Mouse (Mus musculus) gastrocnemius, postnatal 4 days (tissue): Measurements from ENCODE around the gene Dnah2. TPM values are rescaled to one million over a fixed set of nuclear protein-coding genes. Genes with fewer than 3 reads are reported as not detected.
"Not testable (repeated sequence)": the region's sequence is repeated elsewhere in the genome, so short reads cannot be mapped to it uniquely, and the experiment has no call there.

ENCODE experiments used
- DNase-seq, 2 experiments: peaks; one replicate each; pipeline ENCODE4 v3.0.0; 2021 to 2022; ENCODE audit warnings: low spot score in 2 of 2, mixed read lengths in 2 of 2
- total RNA-seq, 2 experiments: library from RNA; stranded (reverse); gene quantifications; 2 replicates each; pipeline ENCODE4 v1.2.3; 2021

Dnah2 gene
- total RNA-seq, 2 experiments from 2014 or later: 0.47 to 0.93 TPM

DNA sequence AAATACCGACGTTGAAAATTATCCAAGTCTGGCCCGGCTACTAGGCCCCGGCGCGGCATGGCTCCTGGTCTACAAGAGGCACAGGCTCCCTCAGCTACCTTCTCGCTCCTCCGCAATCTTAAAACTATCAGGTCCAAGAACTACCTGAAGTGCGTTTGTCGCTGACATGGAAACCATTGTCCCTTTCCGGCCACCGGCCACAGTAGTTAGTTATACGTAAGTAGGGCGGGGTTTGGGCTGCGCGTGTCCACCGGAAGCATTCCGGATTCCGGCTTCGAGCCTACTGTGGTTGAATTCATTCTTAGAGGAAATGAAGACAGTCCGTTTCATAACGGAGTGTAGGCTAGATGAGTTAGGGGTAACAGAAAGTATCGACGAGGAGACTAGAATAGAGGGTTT lies 153.7 kb downstream of the Dnah2 start, which contains the start of the genes Naa38 and Cyb5d1:
Gene Naa38, plus strand, starts transcription at position 253 of the 399 bp plus-strand sequence.
Gene Cyb5d1, minus strand, starts transcription at position 397 of the 399 bp plus-strand sequence.
- DNase-seq: peak in 1 of 2 experiments; percentile 89

DNA sequence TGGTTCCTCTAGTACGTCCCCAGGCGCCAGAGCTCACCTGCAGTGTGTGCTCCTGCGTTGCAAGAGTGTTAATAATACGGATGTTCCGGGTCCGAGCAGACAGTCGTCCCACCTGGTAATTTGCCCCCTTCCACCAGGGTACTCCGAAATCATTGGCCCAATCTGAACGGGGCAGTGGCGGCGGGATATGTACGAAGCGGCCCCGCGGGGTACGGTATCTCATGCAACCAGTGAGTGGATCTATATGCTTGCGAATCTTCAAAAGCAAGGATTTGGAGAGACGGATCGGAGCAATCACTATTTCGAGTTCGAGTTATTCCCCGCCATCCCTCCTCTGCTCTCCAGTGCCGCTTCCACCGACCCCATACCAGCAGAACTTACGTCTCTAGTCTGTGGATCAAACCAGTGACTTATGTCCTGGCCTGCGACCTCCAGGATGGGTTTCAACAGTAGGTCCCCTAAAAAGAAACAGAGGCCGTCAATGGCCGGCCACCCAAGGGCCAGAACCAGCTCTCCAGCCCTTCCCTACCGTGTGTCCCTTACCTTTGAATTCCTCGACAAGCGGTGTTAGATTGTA lies 154.2 kb downstream of the Dnah2 start:
- DNase-seq: not testable (repeated sequence)

DNA sequence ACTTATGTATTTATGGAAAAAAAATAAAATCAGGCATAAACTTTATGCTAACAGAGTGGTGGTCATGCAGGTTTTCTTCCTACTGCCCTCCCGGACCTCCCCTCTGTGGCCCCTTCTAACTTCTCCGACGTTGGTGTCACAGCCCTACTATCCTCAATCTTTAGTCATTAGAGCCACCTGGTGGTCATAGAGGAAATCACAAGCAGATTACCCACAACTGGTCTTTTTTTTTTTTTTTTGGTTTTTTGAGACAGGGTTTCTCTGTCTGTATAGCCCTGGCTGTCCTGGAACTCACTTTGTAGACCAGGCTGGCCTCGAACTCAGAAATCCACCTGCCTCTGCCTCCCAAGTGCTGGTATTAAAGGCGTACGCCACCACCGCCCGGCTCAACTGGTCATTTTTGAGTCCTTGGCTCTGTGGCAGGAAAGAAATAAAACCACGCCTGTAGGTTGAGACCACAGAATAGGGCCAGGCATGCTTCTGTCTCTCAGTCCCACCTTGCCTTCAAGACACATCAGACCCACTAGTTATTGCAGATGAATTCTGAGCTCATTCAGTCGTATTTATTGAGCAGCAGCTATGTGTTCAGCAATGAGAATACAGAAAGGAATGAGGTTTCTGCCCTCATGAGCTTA lies 158.4 kb downstream of the Dnah2 start:
- peak in 1 of 2 experiments; percentile 76 for DNase-seq

DNA sequence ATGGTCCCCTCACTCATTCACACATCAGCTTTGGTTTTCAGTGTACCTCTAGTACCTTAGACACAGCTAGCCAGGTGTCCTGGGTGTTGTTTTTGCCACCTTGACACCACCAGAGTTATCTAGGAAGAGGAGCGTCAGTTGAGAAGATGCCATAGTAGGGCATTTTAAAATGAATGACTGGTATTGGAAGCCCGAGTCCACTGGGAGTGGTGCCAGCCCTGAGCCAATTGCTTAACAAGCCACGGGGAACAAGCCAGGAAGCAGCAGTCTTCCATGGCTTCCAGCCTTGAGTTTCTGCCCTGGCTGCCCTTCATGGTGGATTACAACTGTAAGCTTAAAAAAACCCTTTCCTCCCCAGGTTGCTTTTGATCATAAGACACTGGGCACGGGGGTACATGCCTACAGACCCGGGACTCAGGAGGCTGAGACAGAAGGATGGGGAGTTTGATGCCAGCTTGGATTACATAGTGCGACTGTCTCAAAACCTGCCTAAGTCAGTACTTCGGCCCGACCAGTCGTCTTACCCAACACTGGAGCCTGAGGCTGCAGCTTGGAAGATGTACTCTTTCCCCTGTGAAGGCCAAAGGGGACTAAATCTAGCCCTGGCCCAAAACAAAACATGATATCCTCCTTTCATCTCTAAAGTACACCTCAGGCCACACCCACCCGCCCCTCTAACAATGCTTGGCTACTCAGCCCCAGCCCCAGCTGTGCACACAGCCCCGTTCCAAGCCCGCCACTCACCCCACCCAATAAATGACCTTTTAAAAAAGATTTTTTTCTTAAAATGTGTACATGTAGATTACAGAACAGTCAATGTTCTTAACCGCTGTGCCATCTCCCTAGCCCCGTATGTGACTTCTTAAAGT lies 159.1 kb downstream of the Dnah2 start:
- DNase-seq: peak in 1 of 2 experiments; percentile 36

DNA sequence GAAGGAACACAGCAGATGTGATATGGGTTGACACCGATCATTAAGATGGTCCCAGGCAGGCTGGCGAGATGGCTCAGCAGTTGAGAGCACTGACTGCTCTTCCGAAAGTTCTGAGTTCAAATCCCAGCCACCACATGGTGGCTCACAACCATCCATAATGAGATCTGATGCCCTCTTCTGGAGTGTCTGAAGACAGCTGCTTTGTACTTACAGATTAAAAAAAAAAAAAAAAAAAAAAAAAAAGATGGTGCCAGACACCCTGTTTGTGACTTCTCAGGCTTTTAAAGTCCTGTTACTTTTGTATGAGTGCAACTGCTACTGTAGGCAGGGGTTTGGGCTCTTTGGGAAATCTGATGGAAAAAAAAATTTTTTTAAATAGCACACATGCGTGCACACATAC lies 160.2 kb downstream of the Dnah2 start:
- no peak for DNase-seq

DNA sequence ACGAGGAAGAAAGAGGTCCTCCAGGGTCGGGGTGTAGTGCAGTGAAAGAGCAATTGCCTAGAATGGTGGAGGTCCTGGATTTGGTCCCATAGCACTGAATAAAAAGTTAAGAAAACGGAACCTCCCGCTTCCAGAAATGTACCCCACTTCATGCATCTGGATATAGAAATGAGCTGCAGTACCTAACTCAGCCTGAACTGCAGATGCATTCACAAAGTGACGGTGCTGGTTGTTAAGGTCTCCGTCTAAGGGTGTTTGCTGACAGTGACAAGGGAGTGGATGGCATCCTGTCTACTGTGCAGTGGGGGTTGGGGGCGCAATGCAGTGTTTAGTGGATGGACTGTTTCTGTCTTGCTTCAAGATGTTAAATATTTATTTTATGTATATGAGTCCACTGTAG lies 162.2 kb downstream of the Dnah2 start:
- no peak for DNase-seq

DNA sequence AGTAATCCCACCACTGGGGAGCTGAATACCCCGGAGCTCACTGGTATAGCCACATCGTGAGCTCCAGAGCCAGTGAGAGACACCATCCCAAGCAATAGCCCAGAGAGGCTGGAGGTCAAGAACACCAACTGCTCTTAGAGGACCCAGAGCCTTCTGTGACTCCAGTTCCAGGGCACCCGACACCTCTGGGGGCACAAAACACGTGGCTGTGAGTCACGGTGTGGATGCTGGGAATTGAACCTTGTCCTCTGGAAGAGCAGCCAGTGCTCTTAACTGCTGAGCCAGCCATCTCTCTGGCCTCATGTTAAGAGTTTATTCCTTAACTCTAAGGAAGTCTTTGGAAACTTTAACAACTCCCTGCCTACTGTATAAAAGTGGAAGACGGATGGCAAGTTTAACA lies 163.9 kb downstream of the Dnah2 start:
- DNase-seq: no peak

DNA sequence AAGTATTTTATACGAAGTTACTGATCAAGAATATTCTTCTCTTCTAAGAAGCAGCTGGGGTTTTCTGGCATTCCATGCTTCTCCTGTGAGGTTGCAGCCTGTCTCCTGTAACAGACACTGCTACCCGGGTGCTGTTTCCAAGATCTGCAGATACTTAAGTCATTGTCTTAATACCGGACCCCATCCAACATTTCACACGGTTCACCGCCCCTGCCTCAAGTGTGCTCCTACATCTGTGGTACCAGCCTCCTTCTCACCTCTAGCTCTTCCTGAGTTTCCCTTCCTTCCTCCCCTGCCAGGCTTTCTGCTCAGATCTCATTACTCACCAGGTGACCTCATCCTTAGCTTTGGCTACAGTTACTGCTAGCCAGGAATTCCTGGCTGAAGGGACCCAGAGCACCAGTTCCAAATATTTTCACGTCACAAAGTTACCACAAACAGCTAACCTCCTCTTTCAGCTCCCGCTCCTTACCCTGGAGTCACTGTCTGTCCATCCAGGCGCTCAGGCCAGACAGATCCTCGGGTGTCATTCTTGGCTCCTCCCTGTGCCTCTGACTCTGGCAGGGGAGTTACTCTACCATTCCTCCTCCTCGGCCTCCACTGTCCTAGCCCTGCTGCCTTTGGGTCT lies 166.3 kb downstream of the Dnah2 start:
- peak in 1 of 2 experiments; percentile 15 for DNase-seq

DNA sequence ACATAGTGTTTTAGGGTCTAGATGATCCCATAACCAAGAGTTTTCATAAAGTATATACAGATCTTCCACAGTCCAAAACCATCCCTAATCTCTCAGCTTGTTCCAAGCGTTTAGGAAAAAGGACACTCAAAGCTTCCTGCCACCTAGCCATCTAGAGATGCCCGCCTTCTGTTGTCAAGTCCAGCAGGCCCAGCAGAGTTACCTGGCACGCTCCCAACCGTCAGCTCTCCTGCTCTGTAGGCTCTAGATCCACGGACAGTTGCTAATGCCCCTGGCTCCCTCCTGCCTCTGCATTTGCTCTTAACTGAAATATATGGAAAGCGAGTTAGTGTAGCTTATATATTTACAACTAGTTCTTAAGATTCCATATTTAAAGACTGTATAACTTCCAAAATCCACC lies 167.6 kb downstream of the Dnah2 start:
- DNase-seq: peak in 1 of 2 experiments; percentile 23

DNA sequence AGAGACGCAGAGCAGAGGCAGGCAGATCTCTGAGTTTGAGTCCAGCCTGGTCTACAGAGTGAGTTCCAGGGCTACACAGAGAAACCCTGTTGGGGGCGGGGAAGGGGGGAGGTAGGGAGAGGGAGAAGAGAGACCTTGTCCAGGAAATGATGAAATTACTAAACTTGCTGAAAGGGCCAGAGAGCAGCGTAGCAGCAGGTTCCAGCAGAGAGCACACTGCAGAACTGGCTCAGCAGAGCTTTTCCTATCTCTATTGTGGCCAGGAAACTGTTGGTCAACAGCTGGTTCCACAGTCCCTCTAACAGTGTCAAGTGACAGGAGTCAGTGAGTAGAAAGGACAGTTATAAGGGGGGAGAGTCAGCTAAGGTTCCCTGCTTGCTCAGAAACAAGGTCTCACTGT lies 169.3 kb downstream of the Dnah2 start:
- DNase-seq: no peak

DNA sequence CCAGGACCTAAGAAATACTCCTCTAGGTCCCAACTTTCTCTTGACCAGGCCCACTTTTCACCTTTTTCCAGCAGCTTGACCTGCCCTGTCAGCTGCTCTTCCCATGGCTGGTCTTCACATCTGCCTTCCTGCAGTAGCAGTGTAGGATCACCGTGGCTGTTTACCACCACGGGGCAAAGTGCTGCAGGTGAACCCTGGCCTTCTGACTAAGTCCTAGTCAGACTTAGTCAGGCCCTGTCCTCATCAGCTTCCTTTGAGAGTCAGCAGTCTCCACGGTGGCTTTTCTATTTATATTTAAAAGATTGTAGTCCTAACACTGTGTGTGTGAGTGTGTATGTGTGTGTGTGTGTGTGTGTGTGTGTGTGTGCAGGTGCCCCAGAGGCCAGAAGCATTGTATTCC lies 171.1 kb downstream of the Dnah2 start:
- no peak for DNase-seq

DNA sequence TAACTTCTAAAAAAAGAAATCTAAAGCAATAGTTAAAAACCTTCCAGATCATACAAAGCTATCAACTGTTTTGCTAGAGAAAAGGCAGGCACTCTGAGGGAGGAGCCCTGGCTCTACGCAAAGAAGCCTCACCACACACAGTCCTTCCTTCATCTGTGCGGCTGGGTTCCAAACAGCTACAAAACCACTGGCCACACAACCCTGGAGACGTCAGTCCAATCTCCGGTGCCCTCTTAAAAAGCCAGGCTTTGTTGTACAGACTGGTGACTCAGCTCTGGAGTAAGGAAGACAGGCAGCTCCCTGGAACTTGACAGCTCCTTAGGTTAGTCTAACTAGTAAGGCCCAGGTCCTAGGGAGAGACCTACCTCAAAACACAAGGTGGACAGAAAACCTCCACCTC lies 173.3 kb downstream of the Dnah2 start:
- DNase-seq: no peak

DNA sequence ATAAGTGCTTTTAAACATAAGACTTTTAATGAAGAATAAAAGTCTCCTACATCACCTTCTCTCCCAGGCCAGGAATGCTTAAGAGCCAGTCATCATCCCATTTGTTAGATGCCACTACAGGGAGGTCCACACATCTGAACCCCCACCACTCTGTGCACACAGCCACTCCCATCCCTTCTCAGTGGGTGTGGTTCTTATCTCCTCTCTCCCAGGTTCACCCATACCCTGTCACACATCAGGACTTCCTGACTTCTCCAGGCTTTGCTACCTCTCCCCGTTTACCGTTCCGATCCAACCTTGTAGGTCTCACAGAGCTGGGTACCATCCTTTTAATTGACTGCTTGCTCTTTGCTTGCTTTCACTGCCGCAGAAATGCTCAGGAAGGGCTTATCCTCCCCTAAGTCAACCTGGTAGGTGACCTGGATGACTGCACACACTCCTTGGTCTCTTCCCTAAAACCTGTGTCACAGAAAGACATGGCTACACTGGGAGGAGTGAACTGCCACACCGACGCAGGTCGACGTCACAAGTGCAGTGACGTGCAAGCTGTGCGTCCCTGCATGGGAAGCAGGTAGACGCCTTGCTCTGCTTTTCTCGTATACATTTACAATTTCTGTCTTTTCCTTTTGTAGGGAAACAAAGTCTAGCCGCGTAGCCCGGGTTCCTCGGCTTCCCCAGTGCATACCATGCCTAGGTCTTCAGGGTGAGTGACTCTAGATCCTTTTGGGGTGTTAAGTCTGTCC lies 175.5 kb downstream of the Dnah2 start:
- DNase-seq: no peak

DNA sequence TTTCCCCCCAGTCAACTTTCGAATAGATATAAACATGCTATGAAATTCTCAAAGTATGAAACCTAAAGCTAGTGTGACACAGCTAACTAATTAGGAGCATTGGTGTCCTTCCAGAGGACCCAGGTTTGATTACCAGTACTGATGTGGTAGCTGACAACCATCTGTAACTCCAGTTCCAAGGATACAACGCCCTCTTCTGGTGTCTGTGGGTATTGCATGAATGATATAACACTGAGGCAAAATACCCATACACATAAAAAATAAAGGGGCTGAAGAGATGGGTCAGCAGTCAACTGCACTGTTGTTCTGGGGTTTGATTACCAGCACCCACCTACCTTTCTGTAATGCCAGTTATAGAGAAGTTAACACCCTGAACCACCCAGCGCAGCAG lies 176.1 kb downstream of the Dnah2 start:
- DNase-seq: no peak

DNA sequence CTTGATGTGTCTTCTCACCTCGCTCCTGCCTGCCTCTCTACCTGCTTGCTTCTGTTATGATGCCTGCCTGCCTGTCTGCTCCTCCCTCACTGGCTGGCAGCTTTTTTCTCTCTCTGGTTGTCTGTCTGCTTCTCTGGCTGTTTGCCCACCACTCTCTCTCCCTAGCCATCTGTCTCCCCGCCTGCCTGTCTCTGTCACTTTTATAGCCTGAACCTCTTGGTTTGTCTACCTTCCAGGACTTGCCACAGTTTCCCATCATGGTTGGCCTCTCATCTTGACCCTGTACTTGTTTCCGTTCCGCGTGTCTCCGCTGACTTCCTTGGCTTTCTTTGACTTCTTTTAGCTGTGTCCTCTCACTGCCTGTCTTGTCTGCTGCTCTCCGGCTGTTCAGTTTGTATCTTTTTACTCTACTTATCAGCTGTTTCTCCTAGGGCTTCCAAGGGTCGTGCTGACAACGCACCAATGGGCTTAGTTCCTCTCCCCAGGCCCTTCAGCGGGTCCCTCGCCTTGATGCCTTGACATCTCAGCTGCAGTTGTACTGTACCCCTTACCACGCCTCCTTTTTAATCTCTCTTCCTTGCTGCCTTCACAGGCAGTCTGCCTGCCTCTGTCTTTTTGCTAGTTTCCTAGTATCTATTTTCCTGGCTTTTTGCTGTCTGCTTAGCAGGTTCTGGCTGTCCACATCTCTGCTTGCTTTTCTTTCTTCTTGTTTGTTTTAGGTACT lies 176.7 kb downstream of the Dnah2 start:
- no peak for DNase-seq

DNA sequence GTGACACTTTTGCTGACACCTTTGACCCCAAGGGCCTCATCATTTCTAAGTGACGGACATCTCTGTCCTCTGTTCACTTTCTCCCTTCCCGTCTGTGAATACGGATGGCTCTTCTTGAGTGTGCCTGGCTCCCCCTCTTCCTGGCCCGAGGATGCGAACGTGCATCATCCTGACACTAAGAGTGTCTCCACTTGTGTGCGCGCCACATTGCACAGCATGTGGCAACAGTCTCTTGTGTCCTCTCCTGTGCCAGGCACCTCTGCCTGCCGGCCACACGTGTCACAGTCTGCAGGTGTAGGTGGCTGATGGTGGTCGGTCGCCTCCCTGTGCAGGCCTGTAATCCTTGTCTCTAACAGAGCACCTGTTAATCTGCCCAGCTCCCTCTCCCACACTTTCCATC lies 177.3 kb downstream of the Dnah2 start:
- no peak for DNase-seq

DNA sequence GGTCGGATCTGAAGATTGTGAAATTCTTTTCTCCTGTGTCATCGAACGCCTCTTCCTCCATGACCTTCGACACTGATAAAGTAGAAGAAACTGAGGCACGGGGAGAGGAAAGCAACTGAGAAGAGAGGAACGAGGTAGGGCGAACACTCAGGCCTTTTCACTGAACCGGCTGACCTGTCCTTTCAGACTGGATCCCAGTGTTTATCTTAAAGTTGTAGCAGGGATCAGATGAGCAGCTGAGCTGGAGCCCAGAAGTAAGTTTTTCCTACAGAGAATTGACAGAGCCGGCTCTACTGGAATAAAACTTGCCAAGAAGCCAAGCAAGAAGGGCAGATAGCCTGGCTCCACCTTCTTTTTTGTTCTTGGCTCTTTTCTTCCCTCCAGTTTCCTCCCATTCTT lies 178.1 kb downstream of the Dnah2 start:
- DNase-seq: no peak
